Mouse (Mus musculus) left cerebral cortex, adult 8-10 months (tissue): ENCODE measurements around the gene Sltm. TPM values are rescaled to one million over a fixed set of nuclear protein-coding genes. Genes with fewer than 3 reads are reported as not detected.

ENCODE experiments used
- total RNA-seq, 4 experiments: library from RNA; stranded (reverse); gene quantifications; 2 replicates each; pipeline ENCODE4 v1.2.4; 2022

Gene Sltm
- total RNA-seq, 4 experiments from 2014 or later: 43.5 to 51.9 (median 49.4) TPM

Other genes with a start within 250 kb of the Sltm start
- gene Ccnb2, start 121.2 kb upstream of the Sltm start, total RNA-seq: under 1 TPM; 0.33 to 0.94 (median 0.81) TPM
- 10 to 100 TPM; 38.3 to 41.4 (median 39.9) TPM for gene Rnf111, start 39.0 kb upstream of the Sltm start, total RNA-seq
- 1 to 10 TPM in 3 of 4 experiments, under 1 TPM in 1; 0.52 to 1.5 (median 1.4) TPM for gene Gm10642, start 113.5 kb downstream of the Sltm start, total RNA-seq
- gene Mindy2, start 114.4 kb downstream of the Sltm start, total RNA-seq: 10 to 100 TPM; 37.9 to 41.4 (median 40.1) TPM
- 10 to 100 TPM; 67.9 to 80.4 (median 71.5) TPM for gene Adam10, start 136.2 kb downstream of the Sltm start, total RNA-seq